Mouse (Mus musculus): ENCODE measurements at regions not wholly inside any gene's neighbourhood (a gene's known extent, or its start where the extent isn't known, plus 50 kb on each side); places are given as distances from the start of the nearest gene placed in this dataset.

- TF ChIP-seq POLR2A (IDR thresholded peaks at IDR 0.05; ENCODE audit: insufficient read depth, low read length), result no peak
- no peak for TF ChIP-seq CTCF (IDR thresholded peaks at IDR 0.05; ENCODE audit: low read depth, low read length)
- no peak for TF ChIP-seq EP300 (IDR thresholded peaks at IDR 0.05; ENCODE audit: insufficient read depth, low read depth, low read length)
These were observed 437.6 kb upstream of the Id2 start for GRCm38 (mm10) chr12:25534620-25534950.
